Mouse (Mus musculus) hindlimb bud, embryonic 11.5 days (tissue): Measurements from ENCODE around the gene Ccdc6.
A peak's percentile ranks its signal among the peaks of the same experiment; 100 is the strongest.
"Not testable (repeated sequence)": the region's sequence is repeated elsewhere in the genome, so short reads cannot be mapped to it uniquely, and the experiment has no call there.

Experiments
- DNase-seq: peaks from one replicate; pipeline ENCODE4 v3.0.0-alpha.2; 2012; ENCODE audit warnings: low read depth, low spot score; ENCODE audit errors: extremely low spot score

Gene Ccdc6

DNA sequence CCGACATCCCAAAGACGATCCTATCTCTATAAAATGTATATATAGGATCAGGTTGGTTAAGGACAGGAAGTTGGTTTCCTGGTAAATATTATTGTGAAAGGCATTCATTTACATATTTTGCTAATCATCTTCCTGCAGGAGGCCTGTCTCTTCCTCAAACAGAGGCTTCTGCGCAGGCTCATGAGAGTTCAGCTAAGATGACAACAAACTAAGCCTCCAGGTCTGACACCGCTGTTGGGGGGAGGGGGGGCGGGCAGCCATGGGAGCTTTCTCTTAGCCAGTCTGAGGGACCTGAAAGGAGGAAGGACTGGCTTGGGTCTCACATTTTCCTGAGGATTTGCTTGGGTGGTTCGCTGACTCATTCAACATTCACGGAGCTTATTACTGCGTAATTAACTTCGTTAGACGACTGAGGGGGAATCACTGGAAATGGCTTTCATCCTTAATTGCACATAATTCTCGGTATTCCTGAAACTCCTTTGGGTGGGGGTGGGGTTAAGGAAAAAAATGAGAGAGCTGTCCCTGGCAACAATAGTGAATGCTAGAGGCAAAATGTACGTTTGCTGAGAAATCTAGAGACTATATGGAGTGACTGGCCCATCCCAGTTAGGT is 104.1 kb downstream of the Ccdc6 start:
- DNase-seq: no peak

DNA sequence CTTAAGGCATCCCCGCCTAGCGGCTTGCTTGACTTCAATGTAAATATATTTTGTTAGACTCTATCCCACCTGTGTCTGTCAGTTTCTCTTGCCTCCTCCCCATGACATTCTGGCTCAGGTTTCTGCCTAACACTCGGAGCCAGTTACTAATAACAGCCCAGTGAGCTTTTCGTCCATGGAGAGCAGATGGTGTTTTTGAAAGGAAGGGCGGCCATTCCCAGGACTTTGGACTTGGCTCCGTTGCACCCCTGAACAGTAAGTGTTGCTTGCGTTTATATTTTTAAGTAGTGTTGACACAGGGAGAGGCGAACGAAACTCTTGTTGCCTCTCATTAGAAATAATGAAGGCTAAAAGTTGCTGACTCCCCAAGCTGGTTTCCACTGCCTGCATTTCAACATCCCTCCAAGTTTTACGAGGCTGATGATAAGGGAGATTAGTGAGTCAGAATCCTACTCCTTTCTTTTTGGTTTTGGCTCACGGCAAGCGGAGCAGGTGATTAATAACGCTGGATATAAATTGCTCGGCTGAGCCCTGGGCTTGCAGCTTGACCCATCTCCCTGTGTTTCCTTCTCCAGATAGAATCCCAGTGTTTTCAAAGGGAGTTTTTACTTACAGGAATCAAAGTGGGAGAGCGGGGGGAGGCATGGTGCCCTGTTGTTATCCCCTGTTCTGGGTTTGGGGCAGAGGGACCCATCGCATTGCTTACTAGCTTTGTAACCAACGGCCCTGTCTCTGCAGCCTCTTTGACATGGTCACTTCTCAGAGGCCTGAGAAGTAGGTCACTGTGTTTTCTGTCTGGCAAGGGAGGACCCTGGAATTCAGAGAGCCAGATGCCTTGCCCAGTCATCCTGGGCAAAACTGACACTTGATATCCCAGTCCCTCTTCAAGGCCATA is 107.8 kb downstream of the Ccdc6 start, which contains the start of gene Mrln:
Mrln (plus strand) TSS at position 160 of the 895 bp plus-strand sequence.
- DNase-seq: peak; percentile 16

DNA sequence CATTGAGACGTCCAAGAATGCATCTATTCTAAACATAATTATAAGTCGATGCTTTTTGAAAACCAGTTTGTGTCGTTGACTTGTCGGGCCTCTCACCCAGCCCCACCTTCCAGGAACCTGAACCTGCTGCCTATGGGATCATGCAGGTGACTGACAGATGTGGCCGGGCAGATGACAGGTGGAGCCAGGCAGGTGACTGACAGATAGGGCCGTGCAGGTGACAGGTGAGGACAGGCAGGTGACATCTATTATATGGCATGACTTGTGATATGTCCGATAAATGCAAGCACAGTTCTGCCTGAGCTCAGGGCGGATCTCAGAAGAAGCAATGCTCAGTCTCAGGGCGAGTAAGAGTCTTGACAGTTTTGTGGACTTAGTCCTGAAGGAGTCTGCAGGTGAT is 114.4 kb downstream of the Ccdc6 start:
- DNase-seq: no peak

DNA sequence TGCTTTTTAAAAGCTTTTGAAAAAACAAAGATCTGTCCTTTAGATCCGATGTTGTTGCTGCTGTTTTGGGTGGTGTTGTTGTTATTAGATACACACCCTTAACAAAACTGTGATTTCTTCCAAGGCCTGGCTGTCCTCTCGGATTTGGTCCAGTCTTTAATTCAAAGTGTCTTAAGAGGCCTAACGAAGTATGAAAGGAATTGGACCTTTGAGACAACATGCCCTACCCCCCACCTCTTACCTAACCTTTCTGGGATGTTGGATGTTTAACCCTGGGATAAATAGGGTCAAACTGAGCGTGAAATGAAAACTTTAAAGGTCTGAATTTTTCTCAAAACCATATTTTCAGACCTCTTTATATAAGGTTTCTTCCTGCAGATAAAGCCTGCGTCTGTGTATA is 124.0 kb downstream of the Ccdc6 start:
- no peak for DNase-seq

DNA sequence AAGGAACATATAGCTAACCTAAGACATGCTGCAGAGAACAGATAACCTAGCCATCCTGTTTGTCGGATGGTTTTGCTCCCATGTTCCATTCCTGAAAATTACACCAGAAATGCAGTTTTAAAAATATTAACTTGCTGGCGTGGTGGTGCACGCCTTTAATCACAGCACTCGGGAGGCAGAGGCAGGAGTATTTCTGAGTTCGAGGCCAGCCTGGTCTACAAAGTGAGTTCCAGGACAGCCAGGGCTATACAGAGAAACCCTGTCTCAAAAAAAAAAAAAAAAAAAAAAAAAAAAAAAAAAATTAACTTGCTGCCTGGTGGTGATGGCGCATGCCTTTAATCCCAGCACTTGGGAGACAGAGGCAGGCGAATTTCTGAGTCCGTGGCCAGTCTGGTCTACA is 125.3 kb downstream of the Ccdc6 start:
- not testable (repeated sequence) for DNase-seq

DNA sequence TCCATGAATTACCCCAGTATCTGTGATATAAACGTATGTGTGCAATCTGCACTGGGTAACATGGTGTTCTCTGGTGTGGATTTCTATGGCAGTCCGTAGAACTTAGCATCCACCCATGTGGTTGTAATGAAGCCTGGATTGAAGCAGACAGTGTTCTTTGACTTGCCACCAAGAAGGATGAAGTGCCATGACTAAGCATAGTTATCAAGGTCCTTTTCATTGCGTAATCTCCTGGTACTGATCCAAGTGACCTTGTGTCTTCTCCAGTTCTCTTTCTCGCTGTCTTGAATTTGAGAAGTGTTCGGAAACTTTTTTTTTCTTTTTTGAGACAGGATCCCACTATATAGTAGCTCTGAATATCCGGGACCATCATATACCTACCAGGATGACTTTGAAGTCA is 127.7 kb downstream of the Ccdc6 start:
- no peak for DNase-seq

DNA sequence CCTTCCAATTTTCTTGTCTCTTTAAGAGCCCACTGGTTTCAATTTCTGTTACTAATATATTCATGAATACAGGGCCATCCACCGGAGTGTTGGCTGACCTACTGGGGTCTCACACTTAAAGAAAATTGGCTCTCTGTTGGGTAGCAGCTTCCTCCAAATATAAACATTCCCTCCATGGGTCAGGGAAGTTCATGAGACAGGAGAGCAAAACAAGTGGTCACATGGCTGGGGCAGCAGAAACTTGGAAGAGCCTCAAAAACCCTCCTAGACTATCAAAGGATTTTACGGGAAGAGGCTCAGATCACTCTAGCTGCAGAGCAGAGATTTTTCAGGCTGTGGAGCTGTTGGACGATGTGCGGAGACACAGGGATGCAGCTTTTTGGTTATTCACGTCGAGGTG is 128.8 kb downstream of the Ccdc6 start:
- no peak for DNase-seq

DNA sequence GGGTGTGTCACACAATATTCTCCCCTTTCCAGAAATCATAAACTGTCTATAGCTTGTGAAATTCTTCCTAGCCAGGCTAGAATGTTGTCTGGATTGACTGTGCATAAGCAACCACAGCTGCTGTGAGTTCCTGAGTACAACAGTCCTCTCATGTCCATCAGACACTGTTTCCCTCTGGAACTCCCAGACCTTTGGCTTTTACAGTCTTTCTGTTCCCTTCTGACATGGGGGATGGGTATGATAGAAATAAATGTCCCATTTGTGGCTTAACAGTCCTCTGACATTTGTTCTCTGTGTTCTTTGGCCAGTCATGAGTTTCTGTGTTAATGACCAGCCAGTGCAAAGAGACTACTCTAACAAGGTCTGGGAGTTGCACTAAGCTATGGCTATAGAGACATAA is 129.7 kb downstream of the Ccdc6 start:
- DNase-seq: no peak

DNA sequence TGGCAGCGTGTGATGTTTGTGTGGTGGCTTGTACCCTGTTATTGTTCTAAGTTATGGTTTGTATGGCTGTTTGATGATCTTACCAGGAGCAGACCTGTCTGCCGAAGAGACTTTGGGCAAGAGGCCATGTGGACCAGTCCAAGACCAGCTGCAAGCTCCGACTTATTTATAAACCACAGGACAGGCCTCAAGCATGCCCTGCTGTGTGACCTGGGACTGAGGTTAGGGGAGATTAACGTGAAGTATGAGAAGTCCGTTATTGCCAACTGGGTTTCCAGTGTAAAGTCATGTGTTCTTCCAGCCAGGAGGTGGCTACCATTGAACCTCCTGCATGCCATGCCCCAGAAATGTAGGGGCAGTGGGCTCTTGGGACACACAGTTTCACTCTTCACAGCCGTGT is 133.4 kb downstream of the Ccdc6 start:
- DNase-seq: no peak

DNA sequence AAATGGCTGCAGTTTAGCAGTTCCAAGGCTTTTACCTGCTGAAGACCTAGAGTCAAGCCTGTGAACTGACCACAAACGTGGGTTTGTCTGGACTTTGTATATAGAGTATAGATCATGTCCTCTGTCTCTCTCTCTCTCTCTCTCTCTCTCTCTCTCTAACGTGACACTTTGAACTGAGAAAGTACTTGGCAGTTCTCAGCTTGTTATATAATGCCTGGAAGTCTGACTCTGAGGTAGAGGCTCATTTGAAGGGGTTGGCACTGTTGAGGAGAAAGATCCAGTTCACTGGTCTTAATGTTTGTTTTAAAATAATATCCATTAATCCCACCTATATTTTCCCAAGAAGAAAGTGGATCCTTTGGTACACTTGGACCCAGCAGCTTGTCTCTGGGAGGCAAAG is 141.0 kb downstream of the Ccdc6 start:
- DNase-seq: no peak
